Mouse (Mus musculus): ENCODE measurements around the gene Dennd5a.
"Not testable (repeated sequence)": the region's sequence is repeated elsewhere in the genome, so short reads cannot be mapped to it uniquely, and the experiment has no call there.

Dennd5a gene

GRCm38 (mm10) chr7:109959716-109960612 lies at the start of gene Dennd5a:
Gene Dennd5a (minus strand): TSS chr7:109960470.
- DNase-seq = peak; percentile 88 to 91

GRCm38 (mm10) chr7:110009084-110009483 lies 48.8 kb upstream of the Dennd5a start:
- DNase-seq = no peak

DNA sequence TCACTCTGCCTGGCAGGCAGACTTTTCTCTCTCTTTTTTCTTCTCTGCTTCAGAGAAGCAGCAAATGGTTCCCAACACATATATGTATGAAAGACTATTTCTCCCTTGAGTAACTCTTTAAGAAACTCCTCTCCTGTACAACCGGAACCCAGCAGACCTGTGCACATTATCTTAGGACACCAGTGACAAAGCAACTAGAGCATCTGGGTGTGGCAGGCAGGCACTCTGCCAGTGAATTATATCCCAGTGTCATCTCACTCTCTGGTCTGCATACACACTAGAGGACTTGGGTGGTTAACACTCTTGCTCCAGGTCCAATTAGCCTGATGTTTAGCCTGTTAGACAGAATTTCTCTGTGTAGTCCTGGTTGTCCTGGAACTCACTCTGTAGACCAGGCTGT lies 48.2 kb upstream of the Dennd5a start:
- no peak for DNase-seq

GRCm38 (mm10) chr7:110006471-110007195 lies 46.4 kb upstream of the Dennd5a start:
- DNase-seq = no peak

GRCm38 (mm10) chr7:110005976-110006375 lies 45.7 kb upstream of the Dennd5a start:
- no peak for DNase-seq

GRCm38 (mm10) chr7:110002968-110003367 lies 42.7 kb upstream of the Dennd5a start:
- DNase-seq = peak; percentile 67 to 68

DNA sequence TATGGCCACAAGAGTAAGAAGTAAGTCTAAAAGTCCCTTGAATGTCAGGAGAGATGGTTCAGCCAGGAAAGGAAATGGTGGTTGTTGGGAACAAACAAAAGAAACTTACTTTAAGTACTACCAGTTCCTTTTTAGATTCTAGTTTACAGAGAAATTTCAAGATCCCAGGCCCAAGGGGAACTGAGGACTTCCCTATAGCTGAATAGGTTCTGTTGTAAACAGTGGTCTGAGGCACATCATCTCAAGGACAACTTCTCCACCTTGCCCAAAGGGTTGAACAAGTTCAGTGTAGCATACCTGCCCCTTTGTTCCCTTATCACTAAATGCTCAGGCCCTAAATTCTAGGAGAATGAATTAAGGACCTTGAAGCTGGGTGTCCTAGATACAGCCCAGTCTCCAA lies 41.8 kb upstream of the Dennd5a start:
- no peak for DNase-seq

DNA sequence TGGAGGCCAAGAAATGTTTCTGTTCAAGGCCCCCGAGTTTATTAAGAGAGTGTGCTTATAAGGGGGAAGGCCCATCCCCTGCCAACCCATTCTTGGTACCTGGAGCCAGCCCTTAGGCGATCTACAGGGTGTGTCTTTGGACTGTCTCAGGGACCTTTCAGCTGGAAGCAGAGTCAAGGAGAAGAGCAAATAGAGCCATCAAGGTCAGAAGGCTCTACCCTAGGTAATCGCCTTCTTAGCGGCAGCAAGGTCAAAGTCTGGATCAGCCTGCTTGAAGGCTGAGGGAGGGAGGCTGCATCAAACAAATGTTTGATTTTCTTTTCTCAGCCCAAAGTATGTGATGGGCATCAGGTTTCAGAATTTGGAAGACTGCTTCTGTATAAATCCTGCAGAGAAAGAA lies 38.1 kb upstream of the Dennd5a start:
- DNase-seq = no peak

DNA sequence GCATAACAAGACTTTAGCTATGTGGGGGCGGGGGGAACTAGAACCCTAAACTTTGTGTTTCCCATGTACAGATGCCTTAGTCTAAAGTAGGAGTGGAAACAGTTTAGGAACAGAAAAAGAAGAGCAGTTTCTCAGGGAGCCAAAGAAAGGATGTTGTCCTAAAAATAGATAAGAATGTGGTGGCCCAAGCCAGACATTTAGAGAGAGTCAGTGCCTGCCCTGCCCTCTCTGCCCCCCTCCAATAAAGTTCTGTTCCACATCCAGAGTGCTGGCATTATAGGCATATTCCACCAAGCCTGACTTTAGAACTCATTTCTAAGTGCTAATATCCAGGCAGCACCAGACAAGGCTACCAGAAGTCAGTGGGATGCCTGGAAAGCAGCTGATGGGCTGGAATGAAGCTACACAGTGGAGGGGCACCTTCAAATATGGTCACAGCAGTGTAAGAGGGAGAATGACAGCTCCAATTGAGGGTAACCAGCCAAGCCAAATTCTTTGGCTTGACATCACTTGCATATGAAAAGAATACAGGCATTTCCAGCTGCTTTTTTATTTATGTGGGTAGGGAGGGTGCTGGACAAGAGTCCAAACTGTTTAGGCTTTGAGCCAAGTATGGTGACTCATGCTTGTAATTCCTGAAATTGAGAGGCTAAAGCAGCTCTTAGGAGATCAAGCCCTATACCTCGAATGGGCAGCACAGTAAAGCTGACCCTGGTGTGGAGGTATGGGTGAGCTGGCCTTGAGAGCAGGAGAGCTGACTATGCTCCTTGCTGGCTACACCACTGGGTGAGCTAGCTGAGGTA lies 33.1 kb upstream of the Dennd5a start:
- peak in 1 of 2 experiments; percentile 31 for DNase-seq

DNA sequence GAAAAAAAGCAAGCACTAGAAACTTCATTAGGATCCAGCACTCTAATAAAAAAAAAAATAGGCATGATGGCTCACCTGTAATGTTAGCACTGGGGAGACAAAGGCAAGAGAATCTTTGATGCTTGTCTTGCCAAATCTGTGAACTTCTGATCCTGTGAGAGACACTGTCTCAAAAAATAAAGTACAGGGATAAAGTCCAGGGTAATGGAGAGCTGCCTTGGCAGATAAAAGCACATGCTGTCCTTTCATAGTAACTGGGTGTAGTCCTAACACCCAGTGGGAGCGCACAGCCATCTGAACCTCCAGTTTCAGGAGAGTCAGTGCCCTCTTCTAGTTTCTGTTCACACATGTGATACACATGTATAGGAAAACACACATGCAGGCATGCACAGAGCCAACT lies 31.0 kb upstream of the Dennd5a start:
- DNase-seq = no peak

- peak; percentile 25 to 33 for DNase-seq
Measured at GRCm38 (mm10) chr7:109986775-109987174, 26.5 kb upstream of the Dennd5a start, which contains the start of gene Tmem41b. Gene Tmem41b (minus strand): TSS chr7:109986929.

DNA sequence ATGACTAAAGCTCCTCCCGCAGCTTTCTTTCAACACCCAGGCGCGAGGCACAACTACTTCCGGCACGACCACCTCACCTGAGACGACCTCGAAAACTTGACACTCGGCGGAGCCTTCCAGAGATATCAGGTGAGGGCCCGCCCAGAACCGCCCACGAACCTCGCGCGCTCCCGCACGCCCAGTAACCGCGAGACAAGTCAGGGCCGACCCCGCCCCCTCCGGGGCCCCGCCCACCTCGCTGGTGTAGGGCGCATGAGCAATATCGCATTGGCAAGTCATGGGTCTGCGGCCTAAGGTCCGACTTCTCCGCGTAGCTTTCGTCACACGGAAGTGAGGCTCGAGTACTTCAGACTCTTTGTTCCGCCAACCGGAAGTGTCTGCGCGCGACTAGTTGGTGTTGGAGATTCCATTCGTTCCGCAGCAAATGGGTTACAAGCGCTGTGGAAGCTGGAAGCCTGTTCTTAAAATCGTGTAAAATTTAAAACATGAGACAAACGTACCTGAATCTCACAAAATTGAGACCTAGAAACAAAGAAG lies 25.9 kb upstream of the Dennd5a start:
- peak; percentile 100 for DNase-seq

- DNase-seq = peak in 1 of 2 experiments; percentile 59
Measured at GRCm38 (mm10) chr7:109985661-109986132, 25.4 kb upstream of the Dennd5a start.

DNA sequence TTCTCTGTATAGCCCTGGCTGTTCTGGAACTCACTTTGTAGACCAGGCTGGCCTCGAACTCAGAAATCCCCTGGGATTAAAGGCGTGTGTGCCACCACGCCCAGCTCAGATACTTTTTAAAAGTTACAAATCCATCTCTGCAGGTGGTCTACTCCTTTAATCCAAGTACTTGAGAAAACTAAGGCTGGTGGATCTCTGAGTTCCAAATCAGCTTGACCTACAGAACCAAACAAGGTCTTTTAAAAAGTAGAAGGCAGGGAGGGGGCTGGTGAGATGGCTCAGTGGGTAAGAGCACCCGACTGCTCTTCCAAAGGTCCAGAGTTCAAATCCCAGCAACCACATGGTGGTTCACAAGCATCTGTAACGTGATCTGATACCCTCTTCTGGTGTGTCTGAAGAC lies 24.3 kb upstream of the Dennd5a start:
- DNase-seq = not testable (repeated sequence)

DNA sequence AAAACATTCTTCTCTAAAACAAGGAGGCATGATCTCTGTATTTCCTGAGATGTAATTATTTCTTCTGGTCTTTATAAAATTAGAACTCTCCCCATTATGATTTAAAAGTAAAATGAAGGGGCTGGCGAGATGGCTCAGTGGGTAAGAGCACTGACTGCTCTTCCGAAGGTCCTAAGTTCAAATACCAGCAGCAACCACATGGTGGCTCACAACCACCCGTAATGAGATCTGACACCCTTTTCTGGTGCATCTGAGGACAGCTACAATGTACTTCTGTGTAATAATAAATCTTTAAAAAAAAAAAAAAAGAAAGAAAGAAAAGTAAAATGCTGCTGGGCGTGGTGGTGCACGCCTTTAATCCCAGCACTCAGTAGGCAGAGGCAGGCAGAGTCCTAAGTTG lies 16.9 kb upstream of the Dennd5a start:
- DNase-seq = peak; percentile 67 to 70

- DNase-seq = peak; percentile 50 to 69
Measured at GRCm38 (mm10) chr7:109975966-109976715, 15.9 kb upstream of the Dennd5a start.

- DNase-seq = peak in 1 of 2 experiments; percentile 10
Measured at GRCm38 (mm10) chr7:109969542-109969941, 9.3 kb upstream of the Dennd5a start.

- DNase-seq = peak; percentile 85 to 91
Measured at GRCm38 (mm10) chr7:109968924-109969450, 8.7 kb upstream of the Dennd5a start.

DNA sequence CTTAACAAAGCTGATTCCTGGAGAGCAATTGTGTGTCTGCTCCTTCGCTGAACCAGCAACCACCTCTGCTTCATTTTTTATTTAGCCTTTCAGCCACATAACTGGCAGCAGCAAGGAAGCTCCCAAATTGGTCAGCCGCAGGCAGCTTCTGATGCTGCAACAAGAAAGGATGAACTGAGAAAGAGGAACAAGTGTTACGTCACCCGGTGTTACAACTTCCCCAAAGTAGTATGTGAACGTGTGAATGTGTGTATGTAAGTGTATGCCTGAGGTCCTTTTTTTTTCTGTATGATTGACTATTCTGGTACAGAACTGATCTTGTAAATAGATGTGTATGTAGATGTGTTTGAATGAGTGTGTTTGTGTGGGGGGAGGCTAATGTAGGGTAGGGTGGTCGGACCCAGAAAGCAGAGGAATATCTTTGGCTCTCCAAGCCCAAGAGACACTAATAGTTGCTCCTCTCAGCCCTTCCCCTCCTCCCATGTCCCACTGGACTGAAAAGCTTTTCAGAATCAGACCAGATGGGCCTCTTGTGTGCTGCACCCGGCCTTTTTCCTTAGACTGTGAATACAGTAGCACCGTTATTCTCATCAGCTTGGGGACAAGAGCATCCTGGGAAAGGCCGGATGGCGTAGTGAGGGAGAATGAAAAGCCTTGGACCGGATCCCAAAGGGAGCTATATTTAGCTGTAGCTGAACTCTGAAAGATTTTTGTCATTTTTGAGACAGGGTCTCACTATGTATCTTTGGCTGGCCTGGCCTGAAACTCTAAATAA lies 7.7 kb upstream of the Dennd5a start:
- peak; percentile 62 for DNase-seq

- no peak for DNase-seq
Measured at GRCm38 (mm10) chr7:109965658-109966057, 5.4 kb upstream of the Dennd5a start.

DNA sequence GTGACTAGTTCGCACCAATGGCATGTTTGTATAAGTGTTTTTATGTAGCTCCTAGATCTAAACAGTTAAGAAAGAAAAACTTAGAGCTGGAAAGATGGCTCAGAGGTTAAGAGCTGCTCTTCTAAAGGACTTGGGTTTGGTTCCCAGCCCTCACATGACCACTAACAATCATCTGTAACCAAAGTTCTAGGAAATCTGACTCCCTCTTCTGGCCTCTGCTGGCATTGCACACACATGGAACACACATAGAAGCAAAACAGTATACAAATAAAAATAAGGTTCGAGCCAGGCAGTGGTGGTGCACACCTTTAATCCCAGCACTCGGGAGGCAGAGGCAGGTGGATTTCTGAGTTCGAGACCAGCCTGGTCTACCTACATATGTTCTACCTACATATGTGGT lies 3.4 kb upstream of the Dennd5a start:
- no peak for DNase-seq
